Mouse (Mus musculus) fat pad, adult 2 months (tissue): Measurements from ENCODE around the gene Hspb8.
"Not testable (repeated sequence)": the region's sequence is repeated elsewhere in the genome, so short reads cannot be mapped to it uniquely, and the experiment has no call there.

Experiments
- DNase-seq: peaks from one replicate; pipeline ENCODE4 v3.0.0-alpha.2; 2011; ENCODE audit warnings: low read depth, low spot score; ENCODE audit errors: extremely low read depth

Hspb8 gene

GRCm38 (mm10) chr5:116396104-116396503 lies 26.6 kb downstream of the Hspb8 start:
- no peak for DNase-seq

- no peak for DNase-seq
Observed at GRCm38 (mm10) chr5:116392603-116393002, 30.1 kb downstream of the Hspb8 start.

- no peak for DNase-seq
Observed at GRCm38 (mm10) chr5:116389856-116390542, 32.7 kb downstream of the Hspb8 start.

DNA sequence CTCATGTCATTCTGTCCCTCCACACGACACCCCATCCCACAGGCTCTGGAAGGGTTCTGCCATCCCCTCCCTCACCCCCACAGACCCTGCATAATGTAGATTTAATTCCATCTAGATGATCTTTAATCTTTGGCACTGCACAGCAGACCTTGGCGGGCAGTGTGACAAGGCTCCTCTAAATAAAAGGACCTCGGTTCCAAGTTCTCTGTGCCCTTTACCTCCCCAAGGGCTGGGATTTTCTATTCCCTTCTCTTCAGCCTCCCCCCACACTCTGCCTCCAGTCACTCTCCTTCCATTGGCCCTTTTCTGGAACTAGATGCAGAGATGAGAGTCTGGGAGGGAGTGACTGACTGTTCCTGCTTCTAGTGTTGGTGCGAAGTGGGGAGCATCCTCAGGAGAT lies 33.3 kb downstream of the Hspb8 start:
- no peak for DNase-seq

GRCm38 (mm10) chr5:116387302-116387935 lies 35.2 kb downstream of the Hspb8 start:
- no peak for DNase-seq

DNA sequence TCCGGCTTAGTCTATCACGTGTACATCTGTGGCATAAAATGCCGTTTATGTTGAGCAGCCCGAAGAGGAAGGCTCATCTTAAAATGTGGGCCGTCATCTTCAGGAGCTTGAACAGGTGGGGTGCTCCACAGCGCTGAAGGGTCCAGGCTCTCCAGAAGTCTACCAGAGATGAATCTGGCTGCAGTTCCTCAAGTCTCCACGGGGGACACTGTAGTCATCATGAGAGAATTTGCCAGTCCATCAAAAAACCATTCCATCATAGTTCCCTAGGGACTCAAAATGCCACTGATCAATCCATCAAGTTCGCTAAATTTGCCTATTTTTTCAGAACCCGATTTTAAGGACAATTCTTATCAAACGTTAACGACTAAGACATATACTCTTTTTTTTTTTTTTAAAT lies 36.6 kb downstream of the Hspb8 start:
- DNase-seq: no peak

DNA sequence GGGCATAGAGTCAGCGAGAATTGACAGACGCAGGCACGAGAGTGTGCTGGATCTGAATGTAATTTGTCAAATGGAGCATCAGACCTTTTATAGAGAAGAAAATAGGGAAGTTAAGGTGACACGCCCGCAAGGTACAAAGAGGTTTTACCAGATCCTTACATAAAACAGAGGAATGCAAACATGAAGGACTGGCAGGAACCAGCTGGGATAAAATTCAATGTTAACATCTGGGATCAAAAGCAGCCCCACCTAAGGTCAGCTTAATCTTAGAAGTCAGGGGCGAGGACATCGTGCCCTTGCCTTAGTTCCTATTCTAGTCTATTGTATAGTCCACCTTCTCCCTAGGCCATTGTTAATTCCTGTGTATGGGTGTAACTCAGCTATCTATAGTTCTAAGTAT lies 40.0 kb downstream of the Hspb8 start:
- not testable (repeated sequence) for DNase-seq

GRCm38 (mm10) chr5:116381726-116382125 lies 40.9 kb downstream of the Hspb8 start:
- no peak for DNase-seq

DNA sequence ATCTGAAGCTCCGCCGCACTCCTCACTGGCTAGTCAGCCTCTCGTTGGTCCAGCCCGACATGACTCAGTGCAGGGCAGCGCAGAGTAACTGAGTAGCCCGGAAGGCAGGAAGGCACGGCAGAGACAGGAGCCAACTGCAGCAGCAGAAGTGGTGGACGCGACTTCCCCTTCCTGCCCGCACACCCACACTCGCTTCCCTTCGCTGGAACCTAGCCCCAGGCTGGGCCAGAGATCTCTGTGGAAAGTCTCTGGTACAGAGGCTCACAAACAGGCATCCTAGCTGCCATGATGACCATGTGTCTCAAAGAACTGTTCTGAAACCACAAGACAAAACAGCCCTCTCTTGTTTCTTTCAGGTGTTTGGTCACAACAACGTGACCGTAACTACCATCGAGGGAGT lies 41.4 kb downstream of the Hspb8 start:
- no peak for DNase-seq

GRCm38 (mm10) chr5:116380384-116380783 lies 42.3 kb downstream of the Hspb8 start:
- DNase-seq: no peak

DNA sequence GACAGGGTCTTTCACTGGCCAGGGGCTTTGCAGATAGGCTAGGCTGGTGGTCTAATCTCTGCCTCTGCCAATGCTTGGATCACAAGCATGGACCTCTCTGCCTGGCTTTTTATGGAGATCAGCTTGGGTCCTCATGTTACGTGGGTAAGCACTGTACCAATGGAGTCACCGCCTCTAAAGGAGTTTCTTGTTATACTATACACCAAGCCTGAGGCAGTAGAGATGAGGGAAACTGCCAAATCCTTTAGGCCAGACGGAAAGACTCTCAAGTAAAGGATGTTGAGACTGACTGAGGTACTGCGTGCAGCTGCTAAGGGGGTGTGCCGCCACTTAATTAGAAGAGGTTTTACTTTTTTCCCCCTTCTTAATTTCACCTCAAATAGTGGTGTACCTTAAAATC lies 43.8 kb downstream of the Hspb8 start:
- no peak for DNase-seq

GRCm38 (mm10) chr5:116367923-116368322 lies 54.7 kb downstream of the Hspb8 start:
- DNase-seq: no peak

- no peak for DNase-seq
Observed at GRCm38 (mm10) chr5:116366889-116367682, 55.6 kb downstream of the Hspb8 start.

- no peak for DNase-seq
Observed at GRCm38 (mm10) chr5:116361342-116361741, 61.3 kb downstream of the Hspb8 start.

DNA sequence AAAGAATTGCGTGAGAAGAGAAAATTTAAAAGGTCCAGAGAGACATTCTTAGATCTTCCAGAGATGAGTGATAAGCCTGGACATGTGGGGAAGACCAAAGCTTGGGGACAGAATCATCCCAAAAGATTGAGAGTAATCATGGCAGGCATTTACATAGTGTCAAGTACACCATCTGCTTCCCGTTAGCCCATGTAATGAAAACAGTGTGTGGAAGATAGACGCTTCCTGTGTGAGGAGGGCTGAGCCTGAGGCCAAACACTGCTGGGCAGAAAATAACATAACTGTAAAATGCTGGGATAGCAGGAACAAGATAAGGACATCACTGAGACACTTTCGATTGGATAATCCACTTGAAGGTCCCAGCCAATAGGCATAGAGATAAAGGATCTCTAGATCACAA lies 61.9 kb downstream of the Hspb8 start:
- DNase-seq: no peak
